Mouse (Mus musculus) liver, embryonic 14.5 days (tissue): ENCODE data around the gene Med12l. TPM values are rescaled to one million over a fixed set of nuclear protein-coding genes. Genes with fewer than 3 reads are reported as not detected.
"Not testable (repeated sequence)": the region's sequence is repeated elsewhere in the genome, so short reads cannot be mapped to it uniquely, and the experiment has no call there.

Experiments
- ATAC-seq: fragments of 200-750 bp; cut with Nextera tagmentation; 2 replicates; pipeline ENCODE4 v1.8.0; 2017; ENCODE audit warnings: moderate number of reproducible peaks, mild to moderate bottlenecking, moderate library complexity; ENCODE audit not compliant: insufficient read depth
- DNase-seq, 3 experiments: peaks; one replicate each; pipeline ENCODE4 v3.0.0-alpha.2; 2012 to 2013; ENCODE audit warnings: low read depth in 3 of 3, low spot score in 3 of 3
- H3K27ac ChIP-seq: fragments of 300-500 bp; sonication (generic); 2 replicates; pipeline ENCODE4 v1.5.1; 2014; ENCODE audit warnings: moderate library complexity, mild to moderate bottlenecking, control low read depth, inconsistent platforms
- H3K27me3 ChIP-seq: fragments of 300-500 bp; sonication (generic); 2 replicates; pipeline ENCODE4 v1.6.1; 2014; ENCODE audit warnings: mild to moderate bottlenecking, low read length, moderate library complexity; ENCODE audit not compliant: control insufficient read depth, insufficient read depth
- H3K36me3 ChIP-seq: fragments of 300-500 bp; sonication (generic); replicated peaks from 2 replicates; pipeline ENCODE4 v1.6.1; 2014; ENCODE audit warnings: low read depth; ENCODE audit not compliant: control insufficient read depth, insufficient read depth
- H3K4me1 ChIP-seq, 2 experiments: fragments of 200-500 bp in 1 of 2; fragments of 300-500 bp in 1 of 2; sonication (generic) in 1 of 2; replicated peaks; 2 replicates each; pipeline ENCODE4 v1.6.1; 2012 to 2014; ENCODE audit warnings: antibody characterized with exemption in 1 of 2, inconsistent platforms in 1 of 2, low read length in 1 of 2; ENCODE audit not compliant: control insufficient read depth in 2 of 2, insufficient read depth in 2 of 2
- H3K4me2 ChIP-seq: fragments of 300-500 bp; sonication (generic); 2 replicates; pipeline ENCODE4 v1.6.1; 2014; ENCODE audit warnings: low read depth, mild to moderate bottlenecking, control low read depth, moderate library complexity
- H3K4me3 ChIP-seq, 2 experiments: fragments of 200-500 bp in 1 of 2; fragments of 300-500 bp in 1 of 2; sonication (generic) in 1 of 2; 2 replicates each; pipeline ENCODE4 v1.5.1; 2012 to 2014; ENCODE audit warnings: low read depth in 2 of 2, low read length in 2 of 2, mild to moderate bottlenecking in 2 of 2, control low read depth in 1 of 2, inconsistent platforms in 1 of 2, moderate library complexity in 1 of 2; ENCODE audit not compliant: insufficient read depth in 1 of 2
- H3K9ac ChIP-seq: fragments of 300-500 bp; sonication (generic); replicated peaks from 2 replicates; pipeline ENCODE4 v1.6.1; 2014; ENCODE audit warnings: mild to moderate bottlenecking, control low read depth, moderate library complexity
- H3K9me3 ChIP-seq: fragments of 300-500 bp; sonication (generic); 2 replicates; pipeline ENCODE4 v1.6.1; 2016; ENCODE audit warnings: low read length, mixed read lengths; ENCODE audit not compliant: control insufficient read depth
- CTCF ChIP-seq: IDR thresholded peaks from 2 replicates; pipeline ENCODE4 v1.5.1; 2016; ENCODE audit warnings: antibody characterized with exemption, low read depth, control low read depth
- EP300 ChIP-seq: IDR thresholded peaks from 2 replicates; pipeline ENCODE4 v1.6.1; 2016; ENCODE audit warnings: antibody characterized with exemption, low read depth
- WGBS: fragments of 180-500 bp; shearing (Covaris S2); extraction: QIAGEN DNeasy Blood & Tissue Kit; methylation state at CpG from one replicate; pipeline ENCODE4 v1.1.7; 2014; ENCODE audit not compliant: insufficient replicate concordance; 5-methylcytosine and 5-hydroxymethylcytosine counted together
- polyA plus RNA-seq, 2 experiments: library from polyadenylated mRNA; depleted of rRNA in 1 of 2; stranded (reverse) in 1 of 2; unstranded in 1 of 2; fragments of >200 nt; fragmentation: Nextera tagmentation in 1 of 2; extraction: Ambion mirVana in 1 of 2; gene quantifications; 2 replicates each; pipeline versions ENCODE4 v1.2.1 to v1.2.3; 2012 to 2014

The Med12l gene
- polyA plus RNA-seq, 2 experiments: 0.57 to 0.63 TPM

DNA sequence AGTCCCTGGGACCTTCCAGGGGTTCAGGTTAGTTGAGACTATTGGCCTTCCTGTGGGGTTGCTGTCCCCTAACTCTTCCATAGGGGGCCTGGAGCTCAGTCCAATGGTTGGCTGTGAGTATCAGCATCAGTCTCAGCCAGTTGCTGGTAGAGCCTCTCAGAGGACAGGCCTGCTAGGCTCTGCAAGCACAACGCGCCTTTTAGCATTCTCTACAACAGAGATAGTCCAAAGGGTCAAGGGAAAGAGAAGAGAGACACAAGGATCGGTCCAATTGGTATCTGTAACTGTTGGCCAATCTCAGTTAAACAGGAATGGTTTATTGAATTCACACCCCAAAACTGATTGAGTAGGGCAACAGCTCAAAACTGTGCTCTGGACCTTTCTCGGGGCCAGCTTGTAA is 101.8 kb downstream of the Med12l start:
- Histone ChIP-seq H3K27ac (no peak overlapping the region), H3K4me2 (no peak overlapping the region), H3K36me3 (no peaks in the 10 kb centered on the region), H3K9ac (no peak overlapping the region), H3K4me1 (peaks cover 0 to 10% of the 10 kb centered on the region in 2 experiments; a peak in 2 of 4 replicates), H3K4me3 (no peak overlapping the region), H3K27me3 (no peaks in the 10 kb centered on the region), H3K9me3 (no peaks in the 10 kb centered on the region)
- ATAC-seq: no peak
- no peak for TF ChIP-seq EP300
- TF ChIP-seq CTCF: no peak
- WGBS: 64% methylated on average over 4 of the region's 4 CpGs
- DNase-seq: no peak

DNA sequence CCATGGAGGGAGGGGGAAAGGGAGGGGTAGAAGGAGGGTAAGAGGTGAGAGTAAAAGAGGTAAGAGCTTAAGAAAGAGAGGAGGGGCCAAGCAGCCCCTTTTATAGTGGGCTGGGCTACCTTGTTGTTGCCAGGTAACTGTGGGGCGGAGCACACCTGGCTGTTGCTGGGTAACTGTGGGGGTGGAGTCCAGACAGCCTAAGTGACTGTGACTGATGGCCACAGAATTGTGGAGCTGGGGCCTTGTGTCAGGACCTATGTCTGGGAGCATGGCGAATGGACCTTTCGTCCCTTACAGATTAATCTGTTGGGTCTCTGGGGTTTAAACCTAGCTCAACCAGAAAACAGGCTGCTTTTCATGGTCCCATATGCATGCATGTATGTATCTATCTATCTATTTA is 104.2 kb downstream of the Med12l start:
- not testable (repeated sequence) for H3K9me3 ChIP-seq, H3K27me3 ChIP-seq, H3K4me2 ChIP-seq, ATAC-seq, H3K27ac ChIP-seq, H3K4me1 ChIP-seq, DNase-seq, H3K4me3 ChIP-seq, H3K36me3 ChIP-seq, H3K9ac ChIP-seq
- 72% methylated on average over 3 of the region's 3 CpGs for WGBS

DNA sequence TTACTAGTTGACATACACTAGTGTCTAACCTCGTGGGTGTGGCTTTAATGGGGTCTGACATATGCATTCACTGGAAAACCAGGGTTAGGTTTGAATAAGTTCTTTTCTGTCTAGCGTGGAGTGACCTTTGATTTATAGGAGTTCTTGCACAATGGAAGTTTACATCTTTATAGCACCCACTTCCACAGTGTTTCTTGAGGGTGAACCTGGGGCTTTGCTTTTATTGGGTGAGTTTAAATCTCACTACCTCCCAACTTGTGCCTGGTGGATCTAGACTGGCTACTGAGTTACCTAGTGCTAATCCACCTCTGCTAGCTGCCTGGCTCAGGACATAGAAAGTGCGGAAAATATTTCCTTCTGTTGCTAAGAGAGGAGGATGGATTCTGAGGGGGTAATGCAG is 106.3 kb downstream of the Med12l start:
- Histone ChIP-seq H3K4me2 (no peak overlapping the region), H3K9me3 (no peaks in the 10 kb centered on the region), H3K36me3 (no peaks in the 10 kb centered on the region), H3K27ac (no peak overlapping the region), H3K27me3 (no peaks in the 10 kb centered on the region), H3K4me3 (no peak overlapping the region), H3K4me1 (peaks cover 0 to 8% of the 10 kb centered on the region in 2 experiments; a peak in 2 of 4 replicates), H3K9ac (no peak overlapping the region)
- WGBS: 65% methylated on average over 3 of the region's 3 CpGs
- TF ChIP-seq EP300 (no peak), CTCF (no peak)
- ATAC-seq: no peak
- DNase-seq: no peak

DNA sequence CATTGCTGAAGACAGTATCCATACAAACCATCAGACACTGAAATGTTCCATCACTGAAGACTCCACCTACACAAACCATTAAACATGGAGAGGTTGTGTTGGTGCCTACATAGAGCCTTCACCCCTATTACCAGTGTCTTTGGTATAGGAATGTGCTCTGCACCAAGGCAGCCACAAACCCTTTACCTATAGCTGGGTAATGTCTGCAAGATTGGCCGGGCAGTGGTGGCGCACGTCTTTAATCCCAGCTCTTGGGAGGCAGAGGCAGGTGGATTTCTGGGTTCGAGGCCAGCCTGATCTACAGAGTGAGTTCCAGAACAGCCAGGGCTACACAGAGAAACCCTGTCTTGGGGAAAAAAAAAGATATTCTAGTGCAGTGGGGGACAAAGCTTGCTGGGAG is 107.7 kb downstream of the Med12l start:
- H3K9me3 ChIP-seq, H3K4me2 ChIP-seq, H3K4me3 ChIP-seq, H3K27ac ChIP-seq, H3K36me3 ChIP-seq, H3K4me1 ChIP-seq, ATAC-seq, H3K27me3 ChIP-seq, H3K9ac ChIP-seq, DNase-seq: not testable (repeated sequence)
- 76% methylated on average over 4 of the region's 4 CpGs for WGBS

DNA sequence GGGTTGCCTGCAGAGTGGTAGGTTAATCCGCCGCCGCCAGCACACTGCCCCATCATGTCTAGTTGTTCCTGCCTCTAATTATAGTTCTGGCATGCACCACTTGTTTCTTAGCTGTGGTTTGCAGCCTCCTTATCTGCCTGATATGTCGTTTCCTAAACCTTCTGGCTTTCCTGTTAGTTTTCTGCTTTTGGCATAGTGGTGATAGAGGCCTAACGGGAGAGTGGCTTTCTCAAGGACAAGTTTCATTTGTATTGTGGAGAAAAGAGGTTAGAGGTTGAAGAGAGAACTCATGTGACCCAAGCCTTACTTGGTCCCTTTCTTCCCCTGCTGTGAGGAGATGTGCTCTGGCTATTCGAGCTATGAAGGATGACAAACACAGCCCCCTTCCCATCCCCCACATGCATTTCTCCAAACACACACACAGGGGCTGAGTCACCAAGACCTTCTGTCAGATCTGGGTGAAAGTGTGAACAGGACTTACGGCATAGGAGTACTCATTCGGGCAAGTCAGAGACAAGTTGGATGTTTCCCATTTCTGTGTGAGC is 108.4 kb downstream of the Med12l start:
- no peak overlapping the region for H3K4me2 ChIP-seq
- no peak overlapping the region for H3K4me3 ChIP-seq
- H3K36me3 ChIP-seq: no peaks in the 10 kb centered on the region
- TF ChIP-seq EP300: peak; percentile 52; the same call in 1 of the 2 replicates
- no peak for TF ChIP-seq CTCF
- no peaks in the 10 kb centered on the region for H3K27me3 ChIP-seq
- H3K9me3 ChIP-seq: no peaks in the 10 kb centered on the region
- no peak overlapping the region for H3K9ac ChIP-seq
- DNase-seq: peak in 1 of 3 experiments; percentile 37
- ATAC-seq: peak; percentile 76
- no peak overlapping the region for H3K27ac ChIP-seq
- H3K4me1 ChIP-seq: peaks cover 0 to 10% of the 10 kb centered on the region in 2 experiments; a peak in 2 of 4 replicates
- 9% methylated on average over 8 of the region's 8 CpGs for WGBS
